Mouse (Mus musculus) myocyte (in vitro differentiated cells): ENCODE data around the gene Phex. TPM values are rescaled to one million over a fixed set of nuclear protein-coding genes. Genes with fewer than 3 reads are reported as not detected.

ENCODE experiments used
- H3K27me3 ChIP-seq: one replicate; pipeline ENCODE4 v1.6.1; 2011; ENCODE audit not compliant: control insufficient read depth, insufficient read depth, insufficient read length
- H3K36me3 ChIP-seq: one replicate; pipeline ENCODE4 v1.6.1; 2011; ENCODE audit not compliant: control insufficient read depth, insufficient read depth
- H3K4me2 ChIP-seq: one replicate; pipeline ENCODE4 v1.6.1; 2011; ENCODE audit warnings: low read depth, control low read depth
- H3K4me3 ChIP-seq: one replicate; pipeline ENCODE4 v1.5.1; 2011; ENCODE audit warnings: mild to moderate bottlenecking, control low read depth, moderate library complexity
- H3K79me2 ChIP-seq: one replicate; pipeline ENCODE4 v1.6.1; 2011; ENCODE audit not compliant: control insufficient read depth, insufficient read depth
- H3ac ChIP-seq: one replicate; pipeline ENCODE4 v1.6.1; 2011; ENCODE audit not compliant: control insufficient read depth, insufficient read length
- CEBPB ChIP-seq: IDR thresholded peaks from 2 replicates; pipeline ENCODE4 v1.6.1; 2011; ENCODE audit warnings: mild to moderate bottlenecking, moderate library complexity; ENCODE audit not compliant: poor library complexity, insufficient read depth, severe bottlenecking
- E2F4 ChIP-seq: IDR thresholded peaks from one replicate; pipeline ENCODE4 v1.6.1; 2011; ENCODE audit warnings: mild to moderate bottlenecking, control low read depth, moderate library complexity; ENCODE audit not compliant: insufficient read depth
- MAX ChIP-seq: IDR thresholded peaks from one replicate; pipeline ENCODE4 v1.6.1; 2011; ENCODE audit warnings: low read depth, mild to moderate bottlenecking, control low read depth
- MYOD1 ChIP-seq, 3 experiments: IDR thresholded peaks; one replicate each; pipeline ENCODE4 v1.6.1; 2011; ENCODE audit warnings: control low read depth in 2 of 3, low read depth in 2 of 3, mild to moderate bottlenecking in 2 of 3, moderate library complexity in 1 of 3; ENCODE audit not compliant: insufficient read length in 2 of 3, control insufficient read depth in 1 of 3
- MYOG ChIP-seq, 3 experiments: IDR thresholded peaks; one replicate each; pipeline ENCODE4 v1.6.1; 2011; ENCODE audit warnings: control low read depth in 2 of 3, low read depth in 2 of 3, mild to moderate bottlenecking in 2 of 3; ENCODE audit not compliant: insufficient read length in 2 of 3, control insufficient read depth in 1 of 3, insufficient read depth in 1 of 3
- POLR2A ChIP-seq: IDR thresholded peaks from one replicate; pipeline ENCODE4 v1.6.1; 2011; ENCODE audit warnings: low read depth, mild to moderate bottlenecking, control low read depth, moderate library complexity; ENCODE audit not compliant: insufficient read length
- POLR2AphosphoS2 ChIP-seq: IDR thresholded peaks from one replicate; pipeline ENCODE4 v1.6.1; 2011; ENCODE audit warnings: low read depth, control low read depth; ENCODE audit not compliant: insufficient read length
- REST ChIP-seq: IDR thresholded peaks from one replicate; pipeline ENCODE4 v1.6.1; 2011; ENCODE audit warnings: mild to moderate bottlenecking, control low read depth, moderate library complexity; ENCODE audit not compliant: insufficient read depth, insufficient read length
- SRF ChIP-seq: IDR thresholded peaks from one replicate; pipeline ENCODE4 v1.6.1; 2011; ENCODE audit warnings: low read depth; ENCODE audit not compliant: control insufficient read depth, insufficient read length
- TCF12 ChIP-seq: IDR thresholded peaks from one replicate; pipeline ENCODE4 v1.6.1; 2011; ENCODE audit warnings: mild to moderate bottlenecking, control low read depth; ENCODE audit not compliant: poor library complexity, insufficient read depth, severe bottlenecking
- TCF3 ChIP-seq: IDR thresholded peaks from one replicate; pipeline ENCODE4 v1.6.1; 2011; ENCODE audit warnings: low read depth, control low read depth; ENCODE audit not compliant: insufficient read length
- USF1 ChIP-seq: IDR thresholded peaks from one replicate; pipeline ENCODE4 v1.6.1; 2011; ENCODE audit warnings: low read depth, mild to moderate bottlenecking, control low read depth, moderate library complexity
- polyA plus RNA-seq: library from polyadenylated mRNA; unstranded; fragments of >200 nt; fragmentation: generic; extraction: Trizol; gene quantifications from one replicate; pipeline ENCODE4 v1.2.1, GENCODE M21; 2012; ENCODE audit warnings: missing spikeins

The Phex gene
- 0.25 TPM for polyA plus RNA-seq

- H3K36me3 ChIP-seq: no peaks in the 10 kb centered on the region
- H3K27me3 ChIP-seq: no peaks in the 10 kb centered on the region
- no peak within 1 kb of the TSS for H3K4me3 ChIP-seq
- no peaks in the 10 kb centered on the region for H3K79me2 ChIP-seq
- H3K4me2 ChIP-seq: no peak within 1 kb of the TSS
- no peak within 1 kb of the TSS for H3ac ChIP-seq
- TF ChIP-seq POLR2AphosphoS2: no peak
- no peak for TF ChIP-seq CEBPB
- no peak for TF ChIP-seq MAX
- TF ChIP-seq E2F4: no peak
- no peak for TF ChIP-seq USF1
- TF ChIP-seq POLR2A: no peak
- TF ChIP-seq SRF: no peak
- TF ChIP-seq MYOG (IDR thresholded peaks at IDR 0.05; ENCODE audit: control insufficient read depth in 1 of 3, insufficient read depth in 1 of 3, insufficient read length in 2 of 3, low read depth in 2 of 3): no peak
- TF ChIP-seq MYOD1 (IDR thresholded peaks at IDR 0.05; ENCODE audit: control insufficient read depth in 1 of 3, insufficient read length in 2 of 3, low read depth in 2 of 3): no peak
- TF ChIP-seq TCF3: no peak
- no peak for TF ChIP-seq REST
- TF ChIP-seq TCF12: no peak
Observed at GRCm38 (mm10) chrX:157415212-157415611, at the start of gene Phex. TSS of gene Phex (minus strand) at chrX:157415312.

- H3K4me2 ChIP-seq: no peak overlapping the region
- H3ac ChIP-seq: no peak overlapping the region
- H3K27me3 ChIP-seq: no peaks in the 10 kb centered on the region
- H3K79me2 ChIP-seq: no peaks in the 10 kb centered on the region
- H3K36me3 ChIP-seq: no peaks in the 10 kb centered on the region
- TF ChIP-seq E2F4 (no peak), POLR2AphosphoS2 (no peak), TCF3 (no peak), POLR2A (no peak), SRF (no peak), MAX (no peak), CEBPB (no peak), MYOG (IDR thresholded peaks at IDR 0.05; ENCODE audit: control insufficient read depth in 1 of 3, insufficient read depth in 1 of 3, insufficient read length in 2 of 3, low read depth in 2 of 3) (no peak), MYOD1 (IDR thresholded peaks at IDR 0.05; ENCODE audit: control insufficient read depth in 1 of 3, insufficient read length in 2 of 3, low read depth in 2 of 3) (no peak), USF1 (no peak), REST (no peak), TCF12 (no peak)
- no peak overlapping the region for H3K4me3 ChIP-seq
Observed at GRCm38 (mm10) chrX:157462716-157463115, 47.6 kb upstream of the Phex start.

GRCm38 (mm10) chrX:157454430-157454829, 39.3 kb upstream of the Phex start:
- no peak overlapping the region for H3K4me2 ChIP-seq
- H3K27me3 ChIP-seq: no peaks in the 10 kb centered on the region
- H3K36me3 ChIP-seq: peaks cover 5% of the 10 kb centered on the region
- no peaks in the 10 kb centered on the region for H3K79me2 ChIP-seq
- H3ac ChIP-seq: no peak overlapping the region
- no peak overlapping the region for H3K4me3 ChIP-seq
- TF ChIP-seq TCF3 (no peak), TCF12 (no peak), POLR2AphosphoS2 (no peak), MYOD1 (IDR thresholded peaks at IDR 0.05; ENCODE audit: control insufficient read depth in 1 of 3, insufficient read length in 2 of 3, low read depth in 2 of 3) (no peak), SRF (no peak), USF1 (no peak), MYOG (IDR thresholded peaks at IDR 0.05; ENCODE audit: control insufficient read depth in 1 of 3, insufficient read depth in 1 of 3, insufficient read length in 2 of 3, low read depth in 2 of 3) (no peak)

GRCm38 (mm10) chrX:157449000-157449399, 33.9 kb upstream of the Phex start:
- Histone ChIP-seq H3K79me2 (no peaks in the 10 kb centered on the region), H3ac (no peak overlapping the region), H3K4me3 (no peak overlapping the region), H3K27me3 (no peaks in the 10 kb centered on the region), H3K4me2 (no peak overlapping the region), H3K36me3 (peaks cover 5% of the 10 kb centered on the region)
- TF ChIP-seq USF1 (no peak), MYOD1 (IDR thresholded peaks at IDR 0.05; ENCODE audit: control insufficient read depth in 1 of 3, insufficient read length in 2 of 3, low read depth in 2 of 3) (peak in 2 of 3 experiments; percentile 19 to 76), TCF3 (no peak), TCF12 (no peak), SRF (no peak)

- Histone ChIP-seq H3K4me2 (no peak overlapping the region), H3K79me2 (no peaks in the 10 kb centered on the region), H3K36me3 (peaks cover 5% of the 10 kb centered on the region), H3K27me3 (no peaks in the 10 kb centered on the region), H3ac (no peak overlapping the region), H3K4me3 (no peak overlapping the region)
- TF ChIP-seq TCF12 (no peak), SRF (no peak), TCF3 (no peak), MYOG (IDR thresholded peaks at IDR 0.05; ENCODE audit: control insufficient read depth in 1 of 3, insufficient read depth in 1 of 3, insufficient read length in 2 of 3, low read depth in 2 of 3) (no peak), MAX (no peak), POLR2AphosphoS2 (no peak), REST (no peak), E2F4 (no peak), CEBPB (no peak), POLR2A (no peak), MYOD1 (IDR thresholded peaks at IDR 0.05; ENCODE audit: control insufficient read depth in 1 of 3, insufficient read length in 2 of 3, low read depth in 2 of 3) (no peak), USF1 (no peak)
Observed at GRCm38 (mm10) chrX:157447431-157447830, 32.3 kb upstream of the Phex start.
